Mouse (Mus musculus): ENCODE data around the gene Espl1. TPM values are rescaled to one million over a fixed set of nuclear protein-coding genes. Genes with fewer than 3 reads are reported as not detected.
A peak's percentile ranks its signal among the peaks of the same experiment; 100 is the strongest.

The Espl1 gene
- polyA plus RNA-seq, 1 experiment from 2014 or later: 20.0 TPM

DNA sequence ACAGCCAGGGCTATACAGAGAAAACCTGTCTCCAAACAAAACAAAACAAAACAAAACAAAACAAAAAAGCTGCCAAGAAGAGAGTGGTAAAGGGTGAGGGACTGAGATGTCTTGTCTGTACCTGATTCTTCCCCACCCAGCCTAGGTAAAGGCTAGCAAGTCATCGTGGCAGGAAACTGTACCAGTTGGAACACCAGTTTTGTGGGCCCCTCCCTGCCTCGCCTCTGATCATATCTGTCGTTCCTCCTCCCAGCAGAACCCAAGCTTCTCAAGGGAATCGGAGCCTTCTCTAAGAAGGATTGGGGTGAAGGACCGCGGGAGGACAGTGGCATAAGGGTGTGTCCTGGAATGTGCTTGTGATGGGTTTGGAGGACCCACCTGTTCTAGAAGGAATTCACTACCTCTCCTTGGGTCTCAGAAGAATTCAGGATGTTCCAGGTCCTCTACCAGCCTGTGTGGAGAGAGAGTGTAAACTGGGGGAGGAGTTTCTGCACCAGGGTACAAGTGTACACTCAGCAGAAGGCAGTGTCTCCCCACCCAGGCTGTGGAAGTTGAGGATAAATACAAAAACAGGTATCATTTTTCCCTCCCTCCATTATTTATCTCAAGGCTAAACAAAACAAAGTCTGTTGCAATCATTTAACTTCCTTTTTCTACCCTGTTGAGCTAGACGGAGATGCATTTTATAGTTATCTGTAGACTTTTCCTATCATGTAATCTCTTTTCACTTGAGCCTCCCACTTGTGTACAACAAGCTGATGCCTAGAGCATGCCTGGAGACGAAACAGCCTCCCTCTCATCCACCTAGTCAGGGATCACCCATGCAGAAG lies 13.4 kb upstream of the Espl1 start:
- no peak overlapping the region for H3K4me3 ChIP-seq (ENCODE audit: low read depth, low read length)
- 68% methylated on average over 8 of the region's 8 CpGs for WGBS (ENCODE audit: insufficient replicate concordance)
- H3K36me3 ChIP-seq (ENCODE audit: control insufficient read depth, insufficient read depth, low read length): peaks cover 3% of the 10 kb centered on the region; the same call in 1 of the 2 replicates
- no peak overlapping the region for H3K9ac ChIP-seq (ENCODE audit: low read depth, low read length)
- no peaks in the 10 kb centered on the region for H3K9me3 ChIP-seq (replicated peaks; ENCODE audit: control insufficient read depth, low read length)
- H3K27ac ChIP-seq (ENCODE audit: low read depth, low read length): no peak overlapping the region
- ATAC-seq (replicated peaks; ENCODE audit: insufficient number of reproducible peaks, low FRiP score, low TSS enrichment): no peak
- peaks cover 13% of the 10 kb centered on the region for H3K4me1 ChIP-seq (ENCODE audit: control insufficient read depth, insufficient read depth, low read length)
- no peak overlapping the region for H3K4me2 ChIP-seq
- H3K27me3 ChIP-seq (ENCODE audit: control insufficient read depth, insufficient read depth, low read length): no peaks in the 10 kb centered on the region

DNA sequence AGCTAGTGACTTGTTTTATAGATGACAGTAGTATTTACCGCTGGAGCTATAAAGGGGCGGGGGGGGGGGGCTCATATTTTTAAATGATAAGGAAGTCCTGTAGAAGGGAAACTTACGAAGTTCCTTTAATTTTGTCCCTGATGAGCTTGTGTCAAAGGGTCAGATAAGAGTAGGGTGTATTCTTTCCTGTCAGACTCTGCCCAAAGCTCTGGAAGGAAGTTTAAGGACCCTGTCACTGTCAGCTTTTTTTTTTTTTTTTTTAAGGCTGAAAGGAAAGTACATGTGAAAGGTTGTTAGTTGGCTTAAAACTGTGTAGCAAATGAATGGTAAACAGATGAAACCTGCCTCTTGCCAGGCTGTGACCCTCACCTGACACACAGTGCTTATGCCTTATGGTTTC lies 12.4 kb upstream of the Espl1 start:
- no peaks in the 10 kb centered on the region for H3K9me3 ChIP-seq (replicated peaks; ENCODE audit: control insufficient read depth, low read length)
- H3K9ac ChIP-seq (ENCODE audit: low read depth, low read length): no peak overlapping the region
- 58% methylated on average over 3 of the region's 3 CpGs for WGBS (ENCODE audit: insufficient replicate concordance)
- ATAC-seq (replicated peaks; ENCODE audit: insufficient number of reproducible peaks, low FRiP score, low TSS enrichment): no peak
- no peaks in the 10 kb centered on the region for H3K27me3 ChIP-seq (ENCODE audit: control insufficient read depth, insufficient read depth, low read length)
- peaks cover 13% of the 10 kb centered on the region for H3K4me1 ChIP-seq (ENCODE audit: control insufficient read depth, insufficient read depth, low read length)
- no peak overlapping the region for H3K4me3 ChIP-seq (ENCODE audit: low read depth, low read length)
- H3K4me2 ChIP-seq: no peak overlapping the region
- H3K27ac ChIP-seq (ENCODE audit: low read depth, low read length): no peak overlapping the region
- H3K36me3 ChIP-seq (ENCODE audit: control insufficient read depth, insufficient read depth, low read length): peaks cover 3% of the 10 kb centered on the region; the same call in 1 of the 2 replicates

DNA sequence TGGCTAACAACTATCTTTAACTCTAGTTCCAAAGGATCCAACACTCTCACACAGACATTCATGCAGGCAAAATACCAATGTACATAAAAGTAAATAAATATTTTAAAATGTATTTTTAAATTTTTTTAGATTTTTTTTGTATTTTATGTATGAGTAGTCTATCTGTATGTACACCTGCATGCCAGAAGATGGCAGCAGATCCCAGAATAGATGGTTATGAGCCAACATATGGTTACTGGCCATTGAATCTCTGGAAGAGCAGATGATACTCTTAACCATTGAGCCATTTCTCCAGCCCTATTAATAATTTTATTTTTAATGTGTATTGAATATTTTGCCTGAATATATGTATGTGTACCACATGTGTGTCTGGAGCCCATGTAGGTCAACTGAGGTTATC lies 8.7 kb upstream of the Espl1 start:
- Histone ChIP-seq H3K4me2 (no peak overlapping the region), H3K9ac (ENCODE audit: low read depth, low read length) (no peak overlapping the region), H3K36me3 (ENCODE audit: control insufficient read depth, insufficient read depth, low read length) (no peaks in the 10 kb centered on the region), H3K27me3 (ENCODE audit: control insufficient read depth, insufficient read depth, low read length) (no peaks in the 10 kb centered on the region), H3K27ac (ENCODE audit: low read depth, low read length) (no peak overlapping the region), H3K4me1 (ENCODE audit: control insufficient read depth, insufficient read depth, low read length) (0 out of 2 replicates have a peak, but pooled peaks cover 5% of the 10 kb centered on the region), H3K4me3 (ENCODE audit: low read depth, low read length) (no peak overlapping the region), H3K9me3 (replicated peaks; ENCODE audit: control insufficient read depth, low read length) (no peaks in the 10 kb centered on the region)
- no peak for ATAC-seq (replicated peaks; ENCODE audit: insufficient number of reproducible peaks, low FRiP score, low TSS enrichment)

- Histone ChIP-seq H3K4me3 (ENCODE audit: low read depth, low read length) (peak overlapping the region; percentile 75), H3K9ac (ENCODE audit: low read depth, low read length) (peak overlapping the region; percentile 75), H3K27ac (ENCODE audit: low read depth, low read length) (0 out of 2 replicates have a peak overlapping the region, but pooled peaks have one; percentile 12), H3K36me3 (ENCODE audit: control insufficient read depth, insufficient read depth, low read length) (peaks cover 14% of the 10 kb centered on the region), H3K4me2 (peak overlapping the region; percentile 82), H3K9me3 (replicated peaks; ENCODE audit: control insufficient read depth, low read length) (no peaks in the 10 kb centered on the region), H3K4me1 (ENCODE audit: control insufficient read depth, insufficient read depth, low read length) (0 out of 2 replicates have a peak, but pooled peaks cover 3% of the 10 kb centered on the region), H3K27me3 (ENCODE audit: control insufficient read depth, insufficient read depth, low read length) (no peaks in the 10 kb centered on the region)
- 0 out of 2 replicates have a peak, but pooled peaks have one; percentile 17 for ATAC-seq (replicated peaks; ENCODE audit: insufficient number of reproducible peaks, low FRiP score, low TSS enrichment)
- WGBS (ENCODE audit: insufficient replicate concordance): 3% methylated on average over 24 of the region's 24 CpGs
Observed at GRCm38 (mm10) chr15:102296368-102297006, 421 bp downstream of the Espl1 start.

- no peak overlapping the region for H3K4me2 ChIP-seq
- H3K4me1 ChIP-seq (ENCODE audit: control insufficient read depth, insufficient read depth, low read length): no peaks in the 10 kb centered on the region
- H3K27ac ChIP-seq (ENCODE audit: low read depth, low read length): peak overlapping the region; percentile 29; the same call in 1 of the 2 replicates
- no peak overlapping the region for H3K4me3 ChIP-seq (ENCODE audit: low read depth, low read length)
- H3K36me3 ChIP-seq (ENCODE audit: control insufficient read depth, insufficient read depth, low read length): peaks cover 34% of the 10 kb centered on the region
- no peak overlapping the region for H3K9ac ChIP-seq (ENCODE audit: low read depth, low read length)
- WGBS (ENCODE audit: insufficient replicate concordance): 20% methylated on average over 6 of the region's 6 CpGs
- no peaks in the 10 kb centered on the region for H3K9me3 ChIP-seq (replicated peaks; ENCODE audit: control insufficient read depth, low read length)
- peak; percentile 67 for ATAC-seq (replicated peaks; ENCODE audit: insufficient number of reproducible peaks, low FRiP score, low TSS enrichment)
- H3K27me3 ChIP-seq (ENCODE audit: control insufficient read depth, insufficient read depth, low read length): no peaks in the 10 kb centered on the region
Observed at GRCm38 (mm10) chr15:102302542-102302941, 6.5 kb downstream of the Espl1 start.

DNA sequence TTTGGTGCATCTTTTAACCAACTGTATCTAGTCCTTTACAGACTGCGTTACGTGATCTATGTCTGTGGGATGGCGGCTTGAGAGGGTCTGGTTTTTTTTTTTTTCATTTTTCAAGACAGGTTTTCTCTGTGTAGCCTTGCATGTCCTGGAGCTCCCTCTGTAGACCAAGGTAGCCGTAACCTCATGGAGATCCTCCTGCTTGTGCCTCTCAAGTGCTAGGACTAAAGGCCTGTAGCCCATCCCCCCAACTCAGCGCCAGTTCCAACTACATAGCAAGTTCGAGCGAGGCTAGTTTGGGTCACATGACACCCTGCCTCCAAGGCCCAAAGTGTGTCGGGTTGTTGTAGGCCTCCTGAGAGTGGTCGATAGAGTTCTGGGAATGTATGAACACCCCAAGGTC lies 12.7 kb downstream of the Espl1 start:
- no peak overlapping the region for H3K9ac ChIP-seq (ENCODE audit: low read depth, low read length)

DNA sequence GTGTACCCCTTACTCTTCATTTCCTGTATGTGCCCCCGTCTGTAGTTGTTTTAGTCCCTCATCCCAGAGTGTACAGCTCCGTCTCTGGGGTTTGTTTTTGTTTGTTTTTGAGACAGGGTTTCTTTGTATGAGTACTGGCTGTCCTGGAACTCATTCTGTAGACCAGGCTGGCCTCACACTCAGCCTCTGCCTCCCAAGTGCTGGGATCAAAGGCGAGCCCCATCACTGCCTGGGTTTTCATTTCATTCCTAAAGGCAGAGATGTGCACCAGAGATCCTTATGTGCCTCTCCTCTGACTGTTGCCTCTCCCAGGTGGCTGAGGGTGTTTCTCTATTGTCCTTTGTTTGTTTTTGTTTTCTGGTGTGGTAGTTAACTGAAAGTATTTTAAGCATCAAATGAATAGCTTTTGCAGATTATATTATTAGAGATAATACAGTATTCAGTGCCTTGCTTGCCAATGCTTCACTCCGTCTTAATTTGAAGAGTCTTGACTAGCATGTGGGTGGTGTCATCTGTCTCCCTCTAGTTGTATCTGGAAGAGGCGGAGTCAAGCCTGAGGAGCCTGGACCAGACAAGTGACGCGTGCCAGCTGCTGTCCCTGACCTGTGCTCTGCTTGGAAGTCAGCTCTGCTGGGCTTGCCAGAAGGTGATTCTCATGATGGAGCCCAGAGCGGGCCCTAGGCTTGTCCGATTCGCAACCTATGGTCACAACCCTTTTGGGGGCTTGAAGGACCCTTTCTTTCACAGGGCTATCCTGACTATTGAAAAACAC lies 14.2 kb downstream of the Espl1 start:
- Histone ChIP-seq H3K27me3 (ENCODE audit: control insufficient read depth, insufficient read depth, low read length) (no peaks in the 10 kb centered on the region), H3K27ac (ENCODE audit: low read depth, low read length) (no peak overlapping the region), H3K36me3 (ENCODE audit: control insufficient read depth, insufficient read depth, low read length) (peaks cover 45% of the 10 kb centered on the region), H3K4me1 (ENCODE audit: control insufficient read depth, insufficient read depth, low read length) (no peaks in the 10 kb centered on the region), H3K4me2 (no peak overlapping the region), H3K4me3 (ENCODE audit: low read depth, low read length) (no peak overlapping the region), H3K9ac (ENCODE audit: low read depth, low read length) (no peak overlapping the region), H3K9me3 (replicated peaks; ENCODE audit: control insufficient read depth, low read length) (no peaks in the 10 kb centered on the region)
- 57% methylated on average over 10 of the region's 10 CpGs for whole genome bisulfite sequencing (ENCODE audit: insufficient replicate concordance)
- ATAC-seq (replicated peaks; ENCODE audit: insufficient number of reproducible peaks, low FRiP score, low TSS enrichment): no peak

More for the DNA sequence above, 12.7 kb downstream of the Espl1 start:
- H3K36me3 ChIP-seq (ENCODE audit: control insufficient read depth, insufficient read depth, low read length): peaks cover 43% of the 10 kb centered on the region
- no peaks in the 10 kb centered on the region for H3K4me1 ChIP-seq (ENCODE audit: control insufficient read depth, insufficient read depth, low read length)
- ATAC-seq (replicated peaks; ENCODE audit: insufficient number of reproducible peaks, low FRiP score, low TSS enrichment): no peak
- 82% methylated on average over 9 of the region's 9 CpGs for WGBS (ENCODE audit: insufficient replicate concordance)
- no peaks in the 10 kb centered on the region for H3K9me3 ChIP-seq (replicated peaks; ENCODE audit: control insufficient read depth, low read length)
- no peak overlapping the region for H3K27ac ChIP-seq (ENCODE audit: low read depth, low read length)
- H3K4me3 ChIP-seq (ENCODE audit: low read depth, low read length): no peak overlapping the region
- H3K27me3 ChIP-seq (ENCODE audit: control insufficient read depth, insufficient read depth, low read length): no peaks in the 10 kb centered on the region
- H3K4me2 ChIP-seq: no peak overlapping the region

- no peak overlapping the region for H3K4me3 ChIP-seq (ENCODE audit: low read depth, low read length)
- H3K4me1 ChIP-seq (ENCODE audit: control insufficient read depth, insufficient read depth, low read length): no peaks in the 10 kb centered on the region
- no peaks in the 10 kb centered on the region for H3K9me3 ChIP-seq (replicated peaks; ENCODE audit: control insufficient read depth, low read length)
- no peak overlapping the region for H3K9ac ChIP-seq (ENCODE audit: low read depth, low read length)
- H3K4me2 ChIP-seq: no peak overlapping the region
- no peaks in the 10 kb centered on the region for H3K27me3 ChIP-seq (ENCODE audit: control insufficient read depth, insufficient read depth, low read length)
- no peak overlapping the region for H3K27ac ChIP-seq (ENCODE audit: low read depth, low read length)
- peaks cover 47% of the 10 kb centered on the region for H3K36me3 ChIP-seq (ENCODE audit: control insufficient read depth, insufficient read depth, low read length)
- no peak for ATAC-seq (replicated peaks; ENCODE audit: insufficient number of reproducible peaks, low FRiP score, low TSS enrichment)
Observed at GRCm38 (mm10) chr15:102311489-102311888, 15.4 kb downstream of the Espl1 start.

Data from heart, embryonic 11.5 days (tissue).